14 mouse cellular contexts compared by ENCODE assay signal in genomic region chr4:105565796-105566195, GRCm38 (mm10).
"Had no signal": no experiment of that assay in that cellular context is flagged by ENCODE, and none has a peak within 500 bp of the region (broad histone marks: within the 10 kb centered on the region; RNA-seq: fewer than 3 reads in every experiment).

No protein-coding gene starts in this region.

- DNase-seq: lung, adult 18-20 months; lung, embryonic 14.5 days; lung, postnatal 10 days; lung, postnatal 4 days; right cerebral cortex, postnatal 14 days; thymus, adult 2 months; thymus, postnatal 25 days; thymus, postnatal 4 days had no signal

- H3K4me1 ChIP-seq: midbrain, embryonic 13.5 days; midbrain, embryonic 15.5 days; neural tube, embryonic 12.5 days; stomach, embryonic 15.5 days had no signal

- H3K4me3 ChIP-seq: midbrain, embryonic 13.5 days; midbrain, embryonic 15.5 days; neural tube, embryonic 12.5 days; stomach, embryonic 15.5 days had no signal

- H3K36me3 ChIP-seq: midbrain, embryonic 13.5 days; midbrain, embryonic 15.5 days; neural tube, embryonic 12.5 days; stomach, embryonic 15.5 days had no signal

- H3K9ac ChIP-seq: lung, embryonic 14.5 days; midbrain, embryonic 13.5 days; midbrain, embryonic 15.5 days; neural tube, embryonic 12.5 days; stomach, embryonic 15.5 days had no signal

- H3K4me2 ChIP-seq: lung, embryonic 14.5 days; midbrain, embryonic 11.5 days; midbrain, embryonic 13.5 days; midbrain, embryonic 15.5 days; neural tube, embryonic 12.5 days; stomach, embryonic 15.5 days had no signal

- H3K27ac ChIP-seq: midbrain, embryonic 13.5 days; midbrain, embryonic 15.5 days; neural tube, embryonic 12.5 days; stomach, embryonic 15.5 days; stomach, postnatal 0 days had no signal

- ATAC-seq: midbrain, embryonic 13.5 days; midbrain, embryonic 15.5 days had no signal

- H3K9me3 ChIP-seq: midbrain, embryonic 13.5 days; midbrain, embryonic 15.5 days; neural tube, embryonic 12.5 days; stomach, embryonic 15.5 days had no signal

- H3K27me3 ChIP-seq: midbrain, embryonic 13.5 days; midbrain, embryonic 15.5 days; neural tube, embryonic 12.5 days; stomach, embryonic 15.5 days had no signal
